Mouse (Mus musculus) intestine, postnatal 0 days (tissue): ENCODE data around the gene Muc1. TPM values are rescaled to one million over a fixed set of nuclear protein-coding genes. Genes with fewer than 3 reads are reported as not detected.

Source experiments
- ATAC-seq: fragments of 200-750 bp; cut with Nextera tagmentation; 2 replicates; pipeline ENCODE4 v1.8.0; 2017; ENCODE audit warnings: mild to moderate bottlenecking, moderate TSS enrichment, moderate library complexity
- H3K27ac ChIP-seq: fragments of 300-500 bp; sonication (generic); 2 replicates; pipeline ENCODE4 v1.5.1; 2014; ENCODE audit warnings: mild to moderate bottlenecking, low read depth, low read length, moderate library complexity
- H3K27me3 ChIP-seq: fragments of 300-500 bp; sonication (generic); replicated peaks from 2 replicates; pipeline ENCODE4 v1.6.1; 2014; ENCODE audit warnings: low read length, mixed read lengths; ENCODE audit not compliant: control insufficient read depth, insufficient read depth
- H3K36me3 ChIP-seq: fragments of 300-500 bp; sonication (generic); 2 replicates; pipeline ENCODE4 v1.6.1; 2014; ENCODE audit warnings: mild to moderate bottlenecking, moderate library complexity; ENCODE audit not compliant: control insufficient read depth, insufficient read depth
- H3K4me1 ChIP-seq: fragments of 300-500 bp; sonication (generic); replicated peaks from 2 replicates; pipeline ENCODE4 v1.6.1; 2014; ENCODE audit warnings: antibody characterized with exemption, low read length, mixed read lengths; ENCODE audit not compliant: control insufficient read depth, insufficient read depth
- H3K4me2 ChIP-seq: fragments of 300-500 bp; sonication (generic); replicated peaks from 2 replicates; pipeline ENCODE4 v1.6.1; 2014; ENCODE audit warnings: low read depth, mild to moderate bottlenecking, moderate library complexity
- H3K4me3 ChIP-seq: fragments of 300-500 bp; sonication (generic); 2 replicates; pipeline ENCODE4 v1.5.1; 2014; ENCODE audit warnings: low read depth, low read length
- H3K9ac ChIP-seq: fragments of 300-500 bp; sonication (generic); 2 replicates; pipeline ENCODE4 v1.6.1; 2014; ENCODE audit warnings: mild to moderate bottlenecking, low read depth, low read length
- H3K9me3 ChIP-seq: fragments of 300-500 bp; sonication (generic); 2 replicates; pipeline ENCODE4 v1.6.1; 2016; ENCODE audit warnings: mixed run types; ENCODE audit not compliant: control insufficient read depth
- CTCF ChIP-seq: sonication (generic); IDR thresholded peaks from 2 replicates; pipeline ENCODE4 v1.5.1; 2016; ENCODE audit warnings: low read depth, mild to moderate bottlenecking, control low read depth, antibody characterized with exemption, moderate library complexity
- WGBS: fragments of 180-500 bp; shearing (Covaris S2); extraction: QIAGEN DNeasy Blood & Tissue Kit; methylation state at CpG from one replicate; pipeline ENCODE4 v1.1.7; 2014; 5-methylcytosine and 5-hydroxymethylcytosine counted together
- polyA plus RNA-seq: library from polyadenylated mRNA; unstranded; fragments of >200 nt; fragmentation: Nextera tagmentation; extraction: Ambion mirVana; gene quantifications from 2 replicates; pipeline ENCODE4 v1.2.1, GENCODE M21; 2015

Gene Muc1
- polyA plus RNA-seq, 1 experiment from 2014 or later: 3.5 TPM

- peaks cover 7% of the 10 kb centered on the region; the same call in 1 of the 2 replicates for H3K4me1 ChIP-seq
- H3K36me3 ChIP-seq: peaks cover 6% of the 10 kb centered on the region; the same call in 1 of the 2 replicates
- no peak overlapping the region for H3K27ac ChIP-seq
- no peaks in the 10 kb centered on the region for H3K9me3 ChIP-seq
- ATAC-seq: no peak
- TF ChIP-seq CTCF: no peak
- H3K4me2 ChIP-seq: peak overlapping the region; percentile 88
- H3K4me3 ChIP-seq: peak overlapping the region; percentile 65
- H3K9ac ChIP-seq: no peak overlapping the region
- WGBS: 2% methylated on average over 20 of the region's 26 CpGs
- 0 out of 2 replicates have a peak, but pooled peaks cover 4% of the 10 kb centered on the region for H3K27me3 ChIP-seq
Measured at GRCm38 (mm10) chr3:89244982-89245687, 16.3 kb downstream of the Muc1 start.

GRCm38 (mm10) chr3:89245688-89246171, 16.9 kb downstream of the Muc1 start, which contains the start of gene Krtcap2:
Krtcap2 (plus strand) TSS chr3:89245966.
- Histone ChIP-seq H3K4me2 (peak within 1 kb of the TSS; percentile 88), H3K9me3 (no peaks in the 10 kb centered on the region), H3K36me3 (peaks cover 6% of the 10 kb centered on the region; the same call in 1 of the 2 replicates), H3K4me1 (peaks cover 7% of the 10 kb centered on the region; the same call in 1 of the 2 replicates), H3K27me3 (0 out of 2 replicates have a peak, but pooled peaks cover 4% of the 10 kb centered on the region), H3K4me3 (peak within 1 kb of the TSS; percentile 65), H3K27ac (peak within 1 kb of the TSS; percentile 61), H3K9ac (peak within 1 kb of the TSS; percentile 58)
- ATAC-seq: 0 out of 2 replicates have a peak, but pooled peaks have one; percentile 5
- TF ChIP-seq CTCF: no peak
- 4% methylated on average over 20 of the region's 20 CpGs for WGBS

GRCm38 (mm10) chr3:89246261-89247100, 17.6 kb downstream of the Muc1 start, which contains the start of gene Trim46:
Trim46 (minus strand) TSS chr3:89246309.
- H3K27me3 ChIP-seq: 0 out of 2 replicates have a peak, but pooled peaks cover 4% of the 10 kb centered on the region
- TF ChIP-seq CTCF: peak; percentile 99
- peak within 1 kb of the TSS; percentile 65 for H3K4me3 ChIP-seq
- peaks cover 7% of the 10 kb centered on the region; the same call in 1 of the 2 replicates for H3K4me1 ChIP-seq
- peaks cover 6% of the 10 kb centered on the region; the same call in 1 of the 2 replicates for H3K36me3 ChIP-seq
- no peaks in the 10 kb centered on the region for H3K9me3 ChIP-seq
- ATAC-seq: peak; percentile 41
- peak within 1 kb of the TSS; percentile 88 for H3K4me2 ChIP-seq
- H3K27ac ChIP-seq: peak within 1 kb of the TSS; percentile 61
- peak within 1 kb of the TSS; percentile 58 for H3K9ac ChIP-seq
- under 1% methylated on average over 40 of the region's 42 CpGs for WGBS

GRCm38 (mm10) chr3:89247466-89247865, 18.6 kb downstream of the Muc1 start:
- H3K4me1 ChIP-seq: peaks cover 13% of the 10 kb centered on the region; the same call in 1 of the 2 replicates
- ATAC-seq: no peak
- peaks cover 6% of the 10 kb centered on the region; the same call in 1 of the 2 replicates for H3K36me3 ChIP-seq
- WGBS: 82% methylated on average over 4 of the region's 4 CpGs
- no peak for TF ChIP-seq CTCF
- H3K4me3 ChIP-seq: no peak overlapping the region
- 0 out of 2 replicates have a peak, but pooled peaks cover 4% of the 10 kb centered on the region for H3K27me3 ChIP-seq
- peak overlapping the region; percentile 88; the same call in 1 of the 2 replicates for H3K4me2 ChIP-seq
- no peak overlapping the region for H3K9ac ChIP-seq
- no peaks in the 10 kb centered on the region for H3K9me3 ChIP-seq
- H3K27ac ChIP-seq: no peak overlapping the region

- Histone ChIP-seq H3K9me3 (no peaks in the 10 kb centered on the region), H3K27ac (peak overlapping the region; percentile 22; the same call in 1 of the 2 replicates), H3K36me3 (peaks cover 6% of the 10 kb centered on the region; the same call in 1 of the 2 replicates), H3K4me1 (0 out of 2 replicates have a peak, but pooled peaks cover 12% of the 10 kb centered on the region), H3K4me3 (no peak overlapping the region), H3K27me3 (no peaks in the 10 kb centered on the region), H3K9ac (no peak overlapping the region), H3K4me2 (no peak overlapping the region)
- ATAC-seq: 0 out of 2 replicates have a peak, but pooled peaks have one; percentile 17
- 19% methylated on average over 7 of the region's 7 CpGs for WGBS
- peak; percentile 89 for TF ChIP-seq CTCF
Measured at GRCm38 (mm10) chr3:89250435-89251040, 21.7 kb downstream of the Muc1 start.
